Mouse (Mus musculus) lung, postnatal 0 days (tissue): ENCODE data around the gene Gpr4.

ENCODE experiments used
- CTCF ChIP-seq: IDR thresholded peaks from 2 replicates; pipeline ENCODE4 v1.5.1; 2016; ENCODE audit warnings: antibody characterized with exemption, mild to moderate bottlenecking
- EP300 ChIP-seq: IDR thresholded peaks from 2 replicates; pipeline ENCODE4 v1.6.1; 2016; ENCODE audit warnings: antibody characterized with exemption, mild to moderate bottlenecking, control low read depth

DNA sequence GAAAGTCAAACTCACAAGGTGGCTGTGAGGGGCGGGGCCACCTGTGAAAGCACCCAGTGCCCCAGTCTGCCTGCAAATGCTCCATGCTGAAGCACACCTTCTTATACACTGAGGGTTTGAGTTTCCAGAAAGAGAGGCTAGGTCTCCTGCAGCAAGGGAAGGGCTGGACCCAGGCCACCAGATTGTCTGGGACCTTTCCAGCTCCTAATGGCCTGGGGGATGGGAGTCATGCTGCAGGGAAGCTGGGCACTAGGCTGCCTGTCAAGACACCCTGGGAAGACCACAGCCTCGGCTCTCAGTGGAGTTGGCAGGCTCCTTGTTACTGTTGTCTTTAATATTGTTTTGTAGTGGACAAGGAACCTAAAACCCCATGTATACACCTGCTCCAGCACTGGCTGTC lies 24.1 kb downstream of the Gpr4 start:
- no peak for TF ChIP-seq EP300
- TF ChIP-seq CTCF: no peak
